Mouse (Mus musculus) heart, postnatal 0 days (tissue): ENCODE data around the gene Ntn5. TPM values are rescaled to one million over a fixed set of nuclear protein-coding genes. Genes with fewer than 3 reads are reported as not detected.
A peak's percentile ranks its signal among the peaks of the same experiment; 100 is the strongest.

Experiments used
- ATAC-seq: fragments of 200-750 bp; cut with Nextera tagmentation; 2 replicates; pipeline ENCODE4 v1.8.0; 2017; ENCODE audit warnings: low read depth, moderate number of reproducible peaks, moderate library complexity; ENCODE audit not compliant: insufficient read depth
- DNase-seq: peaks from one replicate; pipeline ENCODE4 v3.0.0-alpha.2; 2016; ENCODE audit warnings: low spot score
- H3K27ac ChIP-seq: fragments of 300-500 bp; sonication (generic); 2 replicates; pipeline ENCODE4 v1.5.1; 2014; ENCODE audit warnings: low read depth, mild to moderate bottlenecking
- H3K27me3 ChIP-seq: fragments of 300-500 bp; sonication (generic); 2 replicates; pipeline ENCODE4 v1.6.1; 2014; ENCODE audit warnings: low read length, mixed read lengths; ENCODE audit not compliant: control insufficient read depth, insufficient read depth
- H3K36me3 ChIP-seq: fragments of 300-500 bp; sonication (generic); replicated peaks from 2 replicates; pipeline ENCODE4 v1.6.1; 2014; ENCODE audit warnings: low read length, mixed read lengths; ENCODE audit not compliant: control insufficient read depth, insufficient read depth
- H3K4me1 ChIP-seq: fragments of 300-500 bp; sonication (generic); 2 replicates; pipeline ENCODE4 v1.6.1; 2014; ENCODE audit warnings: antibody characterized with exemption; ENCODE audit not compliant: control insufficient read depth, insufficient read depth
- H3K4me2 ChIP-seq: fragments of 300-500 bp; sonication (generic); 2 replicates; pipeline ENCODE4 v1.6.1; 2014; ENCODE audit warnings: low read depth, mild to moderate bottlenecking, low read length, moderate library complexity
- H3K4me3 ChIP-seq: fragments of 300-500 bp; sonication (generic); 2 replicates; pipeline ENCODE4 v1.5.1; 2014; ENCODE audit warnings: low read depth, low read length
- H3K9ac ChIP-seq: fragments of 300-500 bp; sonication (generic); replicated peaks from 2 replicates; pipeline ENCODE4 v1.6.1; 2014; ENCODE audit warnings: low read depth, low read length, mixed read lengths
- H3K9me3 ChIP-seq: fragments of 300-500 bp; sonication (generic); replicated peaks from 2 replicates; pipeline ENCODE4 v1.6.1; 2016; ENCODE audit warnings: low read length; ENCODE audit not compliant: control insufficient read depth
- CTCF ChIP-seq: IDR thresholded peaks from 2 replicates; pipeline ENCODE4 v1.5.1; 2016; ENCODE audit warnings: antibody characterized with exemption, control low read depth, low read depth
- EP300 ChIP-seq: IDR thresholded peaks from 2 replicates; pipeline ENCODE4 v1.6.1; 2016; ENCODE audit warnings: antibody characterized with exemption, low read depth
- WGBS: fragments of 180-500 bp; shearing (Covaris S2); extraction: QIAGEN DNeasy Blood & Tissue Kit; methylation state at CpG from one replicate; pipeline ENCODE4 v1.1.7; 2014; 5-methylcytosine and 5-hydroxymethylcytosine counted together
- polyA plus RNA-seq: library from polyadenylated mRNA; unstranded; fragments of >200 nt; fragmentation: Nextera tagmentation; extraction: Ambion mirVana; gene quantifications from 2 replicates; pipeline ENCODE4 v1.2.1, GENCODE M21; 2015
- total RNA-seq: library from RNA; depleted of rRNA; stranded (reverse); fragments of >200 nt; gene quantifications from 2 replicates; pipeline ENCODE4 v1.2.3, GENCODE M21; 2014; ENCODE audit warnings: low replicate concordance

Ntn5 gene
- total and polyA plus RNA-seq, 2 experiments from 2014 or later = not detected

- peaks cover 10% of the 10 kb centered on the region; the same call in 1 of the 2 replicates for H3K36me3 ChIP-seq
- H3K4me2 ChIP-seq = no peak overlapping the region
- H3K4me3 ChIP-seq = no peak overlapping the region
- TF ChIP-seq CTCF (no peak), EP300 (no peak)
- no peaks in the 10 kb centered on the region for H3K9me3 ChIP-seq
- no peak overlapping the region for H3K27ac ChIP-seq
- WGBS = 79% methylated on average over 3 of the region's 3 CpGs
- no peaks in the 10 kb centered on the region for H3K4me1 ChIP-seq
- H3K9ac ChIP-seq = no peak overlapping the region
- no peaks in the 10 kb centered on the region for H3K27me3 ChIP-seq
- DNase-seq = no peak
- no peak for ATAC-seq
Measured at GRCm38 (mm10) chr7:45727625-45728024, 43.8 kb downstream of the Ntn5 start.

- no peaks in the 10 kb centered on the region for H3K4me1 ChIP-seq
- no peak overlapping the region for H3K27ac ChIP-seq
- 19% methylated on average over 16 of the region's 16 CpGs for WGBS
- no peaks in the 10 kb centered on the region for H3K27me3 ChIP-seq
- DNase-seq (no peak), ATAC-seq (0 out of 2 replicates have a peak, but pooled peaks have one; percentile 37)
- H3K4me2 ChIP-seq = no peak overlapping the region
- H3K9ac ChIP-seq = no peak overlapping the region
- TF ChIP-seq CTCF (peak; percentile 40), EP300 (no peak)
- H3K9me3 ChIP-seq = no peaks in the 10 kb centered on the region
- H3K4me3 ChIP-seq = no peak overlapping the region
- H3K36me3 ChIP-seq = no peaks in the 10 kb centered on the region
Measured at GRCm38 (mm10) chr7:45730727-45731431, 47.1 kb downstream of the Ntn5 start.

GRCm38 (mm10) chr7:45733477-45733876, 49.7 kb downstream of the Ntn5 start:
- DNase-seq = no peak
- Histone ChIP-seq H3K4me1 (no peaks in the 10 kb centered on the region), H3K4me2 (no peak overlapping the region), H3K9me3 (no peaks in the 10 kb centered on the region), H3K36me3 (no peaks in the 10 kb centered on the region), H3K27me3 (no peaks in the 10 kb centered on the region), H3K9ac (no peak overlapping the region), H3K4me3 (no peak overlapping the region), H3K27ac (no peak overlapping the region)
- TF ChIP-seq CTCF = no peak
- TF ChIP-seq EP300 = no peak
- ATAC-seq = no peak
- 64% methylated on average over 5 of the region's 5 CpGs for WGBS

- no peaks in the 10 kb centered on the region for H3K36me3 ChIP-seq
- H3K4me1 ChIP-seq = no peaks in the 10 kb centered on the region
- no peak overlapping the region for H3K4me3 ChIP-seq
- DNase-seq = peak; percentile 67
- H3K9ac ChIP-seq = no peak overlapping the region
- no peak overlapping the region for H3K27ac ChIP-seq
- no peaks in the 10 kb centered on the region for H3K9me3 ChIP-seq
- no peaks in the 10 kb centered on the region for H3K27me3 ChIP-seq
- WGBS = 5% methylated on average over 9 of the region's 9 CpGs
- no peak overlapping the region for H3K4me2 ChIP-seq
- TF ChIP-seq EP300 (no peak), CTCF (peak; percentile 88)
- peak; percentile 76 for ATAC-seq
Measured at GRCm38 (mm10) chr7:45739162-45739763, 55.4 kb downstream of the Ntn5 start.

- whole genome bisulfite sequencing = 51% methylated on average over 10 of the region's 10 CpGs
- H3K27ac ChIP-seq = no peak overlapping the region
- ATAC-seq = no peak
- no peaks in the 10 kb centered on the region for H3K4me1 ChIP-seq
- no peak overlapping the region for H3K4me2 ChIP-seq
- H3K9ac ChIP-seq = no peak overlapping the region
- H3K4me3 ChIP-seq = no peak overlapping the region
- H3K36me3 ChIP-seq = no peaks in the 10 kb centered on the region
- no peaks in the 10 kb centered on the region for H3K27me3 ChIP-seq
- no peak for DNase-seq
- TF ChIP-seq EP300 = no peak
- no peak for TF ChIP-seq CTCF
- no peaks in the 10 kb centered on the region for H3K9me3 ChIP-seq
Measured at GRCm38 (mm10) chr7:45739820-45740219, 56.0 kb downstream of the Ntn5 start.

GRCm38 (mm10) chr7:45741308-45741707, 57.5 kb downstream of the Ntn5 start:
- Histone ChIP-seq H3K27ac (no peak overlapping the region), H3K27me3 (no peaks in the 10 kb centered on the region), H3K4me1 (no peaks in the 10 kb centered on the region), H3K9me3 (no peaks in the 10 kb centered on the region), H3K36me3 (no peaks in the 10 kb centered on the region), H3K4me2 (no peak overlapping the region), H3K4me3 (no peak overlapping the region), H3K9ac (no peak overlapping the region)
- DNase-seq = no peak
- TF ChIP-seq CTCF (no peak), EP300 (no peak)
- ATAC-seq = no peak
- 76% methylated on average over 12 of the region's 12 CpGs for WGBS
